Mouse (Mus musculus) midbrain, embryonic 14.5 days (tissue): ENCODE measurements around the gene Mybbp1a. TPM values are rescaled to one million over a fixed set of nuclear protein-coding genes. Genes with fewer than 3 reads are reported as not detected.
A peak's percentile ranks its signal among the peaks of the same experiment; 100 is the strongest.

Source experiments
- ATAC-seq: fragments of 200-750 bp; cut with Nextera tagmentation; 2 replicates; pipeline ENCODE4 v1.8.0; 2017; ENCODE audit warnings: moderate number of reproducible peaks, moderate library complexity; ENCODE audit not compliant: low FRiP score, low TSS enrichment
- DNase-seq: peaks from one replicate; pipeline ENCODE4 v3.0.0-alpha.2; 2015
- H3K27ac ChIP-seq: fragments of 300-500 bp; sonication (generic); replicated peaks from 2 replicates; pipeline ENCODE4 v1.5.1; 2014; ENCODE audit warnings: mild to moderate bottlenecking, low read depth, low read length, moderate library complexity
- H3K27me3 ChIP-seq: fragments of 300-500 bp; sonication (generic); 2 replicates; pipeline ENCODE4 v1.6.1; 2014; ENCODE audit warnings: low read length, control low read depth, mixed read lengths; ENCODE audit not compliant: control insufficient read depth, insufficient read depth
- H3K36me3 ChIP-seq: fragments of 300-500 bp; sonication (generic); 2 replicates; pipeline ENCODE4 v1.6.1; 2014; ENCODE audit warnings: low read length, control low read depth; ENCODE audit not compliant: control insufficient read depth, insufficient read depth
- H3K4me1 ChIP-seq: fragments of 300-500 bp; sonication (generic); 2 replicates; pipeline ENCODE4 v1.6.1; 2014; ENCODE audit warnings: mild to moderate bottlenecking, antibody characterized with exemption, low read length, control low read depth; ENCODE audit not compliant: control insufficient read depth, insufficient read depth
- H3K4me2 ChIP-seq: fragments of 300-500 bp; sonication (generic); 2 replicates; pipeline ENCODE4 v1.6.1; 2014; ENCODE audit warnings: mild to moderate bottlenecking, low read length, moderate library complexity
- H3K4me3 ChIP-seq: fragments of 300-500 bp; sonication (generic); replicated peaks from 2 replicates; pipeline ENCODE4 v1.5.1; 2014; ENCODE audit warnings: low read depth, low read length
- H3K9ac ChIP-seq: fragments of 300-500 bp; sonication (generic); replicated peaks from 2 replicates; pipeline ENCODE4 v1.6.1; 2014; ENCODE audit warnings: mild to moderate bottlenecking, low read length, moderate library complexity
- H3K9me3 ChIP-seq: fragments of 300-500 bp; sonication (generic); 2 replicates; pipeline ENCODE4 v1.6.1; 2016; ENCODE audit warnings: low read length, control low read depth, mixed read lengths; ENCODE audit not compliant: control insufficient read depth
- WGBS: fragments of 180-500 bp; shearing (Covaris S2); extraction: QIAGEN DNeasy Blood & Tissue Kit; methylation state at CpG from one replicate; pipeline ENCODE4 v1.1.7; 2014; 5-methylcytosine and 5-hydroxymethylcytosine counted together
- polyA plus RNA-seq: library from polyadenylated mRNA; unstranded; fragments of >200 nt; fragmentation: Nextera tagmentation; extraction: Ambion mirVana; gene quantifications from 2 replicates; pipeline ENCODE4 v1.2.1, GENCODE M21; 2014

The Mybbp1a gene
- polyA plus RNA-seq, 1 experiment from 2014 or later = 66.0 TPM

- Histone ChIP-seq H3K9ac (no peak overlapping the region), H3K36me3 (peaks cover 100% of the 10 kb centered on the region), H3K4me3 (no peak overlapping the region), H3K4me1 (peaks cover under 1% of the 10 kb centered on the region; the same call in 1 of the 2 replicates), H3K27me3 (no peaks in the 10 kb centered on the region), H3K9me3 (no peaks in the 10 kb centered on the region), H3K27ac (no peak overlapping the region), H3K4me2 (no peak overlapping the region)
- ATAC-seq = no peak
- no peak for DNase-seq
- 87% methylated on average over 8 of the region's 8 CpGs for WGBS
These were observed 6.3 kb downstream of the Mybbp1a start for GRCm38 (mm10) chr11:72447475-72447874.

GRCm38 (mm10) chr11:72452140-72452665 lies 11.0 kb downstream of the Mybbp1a start:
- Histone ChIP-seq H3K27ac (no peak overlapping the region), H3K9ac (no peak overlapping the region), H3K4me1 (no peaks in the 10 kb centered on the region), H3K4me2 (no peak overlapping the region), H3K27me3 (no peaks in the 10 kb centered on the region), H3K36me3 (peaks cover 82% of the 10 kb centered on the region), H3K9me3 (no peaks in the 10 kb centered on the region), H3K4me3 (no peak overlapping the region)
- 88% methylated on average over 3 of the region's 3 CpGs for WGBS
- ATAC-seq (no peak), DNase-seq (no peak)

- no peak overlapping the region for H3K4me2 ChIP-seq
- no peaks in the 10 kb centered on the region for H3K27me3 ChIP-seq
- WGBS = 64% methylated on average over 15 of the region's 15 CpGs
- no peak overlapping the region for H3K27ac ChIP-seq
- H3K9ac ChIP-seq = no peak overlapping the region
- DNase-seq = no peak
- peaks cover 72% of the 10 kb centered on the region for H3K36me3 ChIP-seq
- H3K4me1 ChIP-seq = no peaks in the 10 kb centered on the region
- H3K4me3 ChIP-seq = no peak overlapping the region
- ATAC-seq = no peak
- no peaks in the 10 kb centered on the region for H3K9me3 ChIP-seq
These were observed 12.2 kb downstream of the Mybbp1a start for GRCm38 (mm10) chr11:72453105-72453953.

GRCm38 (mm10) chr11:72455694-72456093 lies 14.5 kb downstream of the Mybbp1a start:
- peak; percentile 24; the same call in 1 of the 2 replicates for ATAC-seq
- H3K4me2 ChIP-seq = no peak overlapping the region
- H3K27me3 ChIP-seq = no peaks in the 10 kb centered on the region
- DNase-seq = peak; percentile 23
- no peaks in the 10 kb centered on the region for H3K9me3 ChIP-seq
- no peak overlapping the region for H3K9ac ChIP-seq
- H3K4me1 ChIP-seq = no peaks in the 10 kb centered on the region
- no peak overlapping the region for H3K4me3 ChIP-seq
- peaks cover 55% of the 10 kb centered on the region for H3K36me3 ChIP-seq
- H3K27ac ChIP-seq = no peak overlapping the region
- WGBS = 26% methylated on average over 5 of the region's 5 CpGs

- H3K9me3 ChIP-seq = no peaks in the 10 kb centered on the region
- DNase-seq (no peak), ATAC-seq (no peak)
- 0 out of 2 replicates have a peak, but pooled peaks cover 4% of the 10 kb centered on the region for H3K4me1 ChIP-seq
- H3K27ac ChIP-seq = no peak overlapping the region
- H3K36me3 ChIP-seq = peaks cover 38% of the 10 kb centered on the region
- no peak overlapping the region for H3K4me2 ChIP-seq
- no peak overlapping the region for H3K9ac ChIP-seq
- H3K27me3 ChIP-seq = no peaks in the 10 kb centered on the region
- no peak overlapping the region for H3K4me3 ChIP-seq
- 69% methylated on average over 12 of the region's 12 CpGs for WGBS
These were observed 16.9 kb downstream of the Mybbp1a start for GRCm38 (mm10) chr11:72457995-72458496.

- Histone ChIP-seq H3K4me2 (no peak overlapping the region), H3K9me3 (no peaks in the 10 kb centered on the region), H3K4me1 (0 out of 2 replicates have a peak, but pooled peaks cover 4% of the 10 kb centered on the region), H3K36me3 (peaks cover 33% of the 10 kb centered on the region), H3K27ac (no peak overlapping the region), H3K4me3 (no peak overlapping the region), H3K9ac (no peak overlapping the region), H3K27me3 (no peaks in the 10 kb centered on the region)
- ATAC-seq (no peak), DNase-seq (no peak)
- WGBS = 80% methylated on average over 3 of the region's 3 CpGs
These were observed 17.3 kb downstream of the Mybbp1a start for GRCm38 (mm10) chr11:72458502-72458901.

- H3K9ac ChIP-seq = no peak overlapping the region
- no peaks in the 10 kb centered on the region for H3K27me3 ChIP-seq
- no peak overlapping the region for H3K27ac ChIP-seq
- ATAC-seq = no peak
- no peaks in the 10 kb centered on the region for H3K9me3 ChIP-seq
- 0 out of 2 replicates have a peak, but pooled peaks cover 4% of the 10 kb centered on the region for H3K4me1 ChIP-seq
- H3K4me3 ChIP-seq = no peak overlapping the region
- no peak for DNase-seq
- WGBS = 53% methylated on average over 5 of the region's 5 CpGs
- peaks cover 24% of the 10 kb centered on the region for H3K36me3 ChIP-seq
- no peak overlapping the region for H3K4me2 ChIP-seq
These were observed 20.4 kb downstream of the Mybbp1a start for GRCm38 (mm10) chr11:72461500-72461981.

- whole genome bisulfite sequencing = 38% methylated on average over 3 of the region's 3 CpGs
- 0 out of 2 replicates have a peak, but pooled peaks cover 6% of the 10 kb centered on the region for H3K4me1 ChIP-seq
These were observed 23.7 kb downstream of the Mybbp1a start for GRCm38 (mm10) chr11:72464821-72465220.

More at GRCm38 (mm10) chr11:72464821-72465220, 23.7 kb downstream of the Mybbp1a start:
- peaks cover 9% of the 10 kb centered on the region for H3K36me3 ChIP-seq
- H3K4me2 ChIP-seq = no peak overlapping the region
- no peak overlapping the region for H3K27ac ChIP-seq
- no peak overlapping the region for H3K4me3 ChIP-seq
- H3K9me3 ChIP-seq = no peaks in the 10 kb centered on the region
- no peaks in the 10 kb centered on the region for H3K27me3 ChIP-seq
- DNase-seq (no peak), ATAC-seq (no peak)
- no peak overlapping the region for H3K9ac ChIP-seq
